Mouse (Mus musculus) embryo, embryonic 10.5 days (tissue): Measurements from ENCODE around the gene Hist1h3f.

ENCODE experiments used
- DNase-seq: peaks from one replicate; pipeline ENCODE4 v3.0.0-alpha.2; 2015; ENCODE audit warnings: low spot score

Gene Hist1h3f

DNA sequence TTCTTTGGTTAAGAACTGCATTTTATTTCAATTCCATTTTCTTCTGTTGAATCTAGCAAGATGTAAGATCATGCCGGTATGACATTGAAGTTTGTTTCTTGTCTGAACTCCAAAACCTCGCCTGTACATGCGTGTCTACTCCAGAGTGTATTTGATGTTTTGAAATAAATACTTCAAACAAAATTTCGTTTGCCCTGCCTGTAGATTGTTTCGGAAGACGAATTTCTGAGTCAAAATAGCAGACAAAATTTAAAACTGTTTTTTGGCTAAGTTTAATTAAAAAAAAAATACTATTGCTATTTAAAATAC lies 25.6 kb upstream of the Hist1h3f start:
- no peak for DNase-seq

DNA sequence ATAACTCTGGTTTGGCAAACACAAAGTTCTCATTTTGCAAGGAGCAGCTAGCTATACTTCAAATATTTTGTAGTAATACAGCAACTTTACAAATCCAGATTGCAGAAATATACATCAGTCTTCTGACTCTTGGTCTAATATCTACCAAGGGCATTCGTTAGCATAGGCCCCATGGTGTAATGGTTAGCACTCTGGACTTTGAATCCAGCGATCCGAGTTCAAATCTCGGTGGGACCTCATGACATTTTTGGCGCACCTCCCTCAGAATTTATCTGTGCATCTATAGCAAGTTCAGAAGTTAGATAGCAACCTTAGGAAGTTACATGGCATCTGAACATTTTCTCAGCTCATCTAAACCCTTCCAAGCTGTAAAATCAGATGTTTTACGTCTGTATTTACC lies 25.0 kb upstream of the Hist1h3f start:
- peak; percentile 95 for DNase-seq

DNA sequence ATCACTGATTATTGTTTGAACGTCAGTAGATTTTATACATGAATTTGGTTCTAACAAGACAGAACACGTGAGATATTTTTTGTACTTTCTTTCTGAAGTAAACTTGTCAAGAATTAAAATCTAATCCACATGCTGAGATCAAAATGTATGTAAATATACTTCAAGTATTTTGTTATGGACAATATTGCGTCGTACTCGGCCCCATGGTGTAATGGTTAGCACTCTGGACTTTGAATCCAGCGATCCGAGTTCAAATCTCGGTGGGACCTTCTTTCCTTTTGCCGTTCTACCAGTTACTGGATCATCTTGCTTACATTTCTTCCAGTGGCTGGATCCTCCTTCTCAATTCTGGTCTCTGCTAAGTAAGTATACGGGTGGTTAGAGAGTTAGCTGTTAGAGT lies 24.4 kb upstream of the Hist1h3f start:
- peak; percentile 96 for DNase-seq

DNA sequence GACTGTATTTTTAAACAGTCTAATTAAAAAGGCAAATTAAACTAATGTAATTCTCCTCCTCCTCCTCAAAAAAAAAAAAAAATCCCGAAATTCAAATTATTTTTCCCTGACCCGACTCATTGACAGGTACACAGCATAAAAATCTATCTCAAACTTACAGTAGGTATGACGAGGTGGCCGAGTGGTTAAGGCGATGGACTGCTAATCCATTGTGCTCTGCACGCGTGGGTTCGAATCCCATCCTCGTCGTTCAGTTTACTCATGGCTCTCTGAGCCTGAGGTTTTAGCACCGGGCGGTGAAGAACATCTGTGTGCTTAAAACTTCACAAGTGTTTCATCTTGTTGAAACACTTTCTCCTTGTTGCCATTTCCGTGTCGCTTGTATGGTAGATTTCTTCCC lies 22.1 kb upstream of the Hist1h3f start:
- peak; percentile 92 for DNase-seq

DNA sequence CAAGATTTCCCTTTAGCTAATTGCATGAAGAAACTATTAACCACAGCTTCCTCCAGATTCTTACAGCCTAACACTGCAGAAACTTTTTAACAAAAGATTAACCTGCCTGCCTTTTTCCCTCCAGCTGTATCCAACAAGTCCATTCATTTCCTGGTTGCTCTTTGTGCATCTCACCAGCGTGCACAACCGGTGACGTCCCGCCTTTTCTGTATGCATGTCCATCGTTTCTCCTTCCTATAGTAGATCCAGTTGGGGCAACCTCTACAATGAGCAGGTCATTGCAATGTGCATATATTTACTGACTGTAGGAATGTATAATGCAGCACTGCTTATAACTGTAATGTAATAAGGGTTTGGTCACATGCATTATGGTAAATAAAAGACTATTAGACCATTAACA lies 19.9 kb upstream of the Hist1h3f start:
- no peak for DNase-seq

DNA sequence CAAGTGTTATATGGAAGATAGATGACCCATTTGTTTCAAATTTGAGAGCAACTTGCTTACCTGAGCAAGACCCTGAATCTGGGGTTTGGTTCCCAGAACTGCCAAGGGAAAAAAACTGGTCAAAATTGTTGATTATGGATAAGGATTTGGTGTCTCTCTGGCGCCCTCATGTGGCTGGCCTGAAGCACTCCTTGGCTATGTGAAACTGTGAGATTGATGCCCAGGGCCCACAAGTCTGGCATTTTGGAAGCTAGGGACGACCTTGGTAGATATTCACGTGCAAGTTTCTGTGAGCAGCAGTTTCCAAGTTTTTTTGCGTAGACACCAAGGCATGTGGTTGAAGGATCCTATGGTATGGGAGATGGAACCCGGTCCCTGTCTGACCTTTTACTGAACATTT lies 19.2 kb upstream of the Hist1h3f start:
- DNase-seq, result peak; percentile 92

DNA sequence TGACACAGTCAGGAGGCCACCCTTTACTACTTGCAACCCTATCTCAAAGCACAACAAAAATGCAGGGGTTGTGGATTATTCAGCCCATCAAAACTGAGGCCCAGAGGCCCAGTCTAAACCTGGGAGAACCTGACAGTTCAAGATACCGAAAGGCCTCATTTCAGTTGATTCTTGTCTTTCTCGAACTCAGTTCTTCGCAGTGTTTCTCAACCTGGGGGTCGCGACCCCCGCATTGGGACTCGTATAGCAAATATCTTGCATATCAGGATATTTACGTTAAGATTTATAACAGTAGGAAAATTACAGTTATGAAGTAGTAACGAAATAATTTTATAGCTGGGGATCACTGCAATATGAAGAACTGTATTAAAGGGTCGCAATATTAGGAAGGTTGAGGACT lies 18.0 kb upstream of the Hist1h3f start:
- peak; percentile 81 for DNase-seq

DNA sequence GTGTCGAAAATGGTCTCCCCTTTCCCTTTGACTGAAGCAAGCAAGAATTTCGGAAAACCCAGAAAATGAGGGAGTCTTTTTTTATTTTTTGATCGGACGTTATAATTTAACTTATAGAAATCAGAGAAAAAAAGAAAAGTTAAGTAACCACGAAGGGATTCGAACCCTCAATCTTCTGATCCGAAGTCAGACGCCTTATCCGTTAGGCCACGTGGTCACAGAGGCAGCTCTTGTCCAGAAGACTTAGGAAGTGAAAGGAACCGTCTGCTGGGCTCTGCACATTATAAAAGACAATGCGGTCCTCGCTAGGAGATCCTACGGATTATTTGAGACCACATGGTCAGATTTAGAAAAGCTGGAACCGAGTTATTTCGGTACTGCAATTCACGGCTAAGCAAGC lies 17.5 kb upstream of the Hist1h3f start:
- DNase-seq, result peak; percentile 98

DNA sequence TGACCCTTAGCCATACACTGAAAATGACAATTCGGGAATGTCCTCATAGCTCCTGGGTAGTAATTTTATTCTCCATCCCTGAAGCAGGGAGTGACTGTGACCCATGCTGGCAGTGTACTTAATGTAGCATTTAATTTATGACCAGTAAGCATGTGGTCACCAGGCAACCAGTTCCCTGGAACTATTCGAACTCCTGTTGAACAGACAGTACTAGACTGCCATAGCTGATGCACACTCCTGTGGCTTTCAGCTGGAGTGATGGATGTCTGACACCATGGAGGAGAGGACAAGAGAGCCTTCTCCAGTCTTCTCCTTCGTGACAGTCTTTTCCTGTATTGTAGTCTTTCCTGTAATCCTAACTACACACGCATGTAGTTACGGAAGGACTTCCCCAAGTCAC lies 14.8 kb upstream of the Hist1h3f start:
- DNase-seq, result peak; percentile 60

DNA sequence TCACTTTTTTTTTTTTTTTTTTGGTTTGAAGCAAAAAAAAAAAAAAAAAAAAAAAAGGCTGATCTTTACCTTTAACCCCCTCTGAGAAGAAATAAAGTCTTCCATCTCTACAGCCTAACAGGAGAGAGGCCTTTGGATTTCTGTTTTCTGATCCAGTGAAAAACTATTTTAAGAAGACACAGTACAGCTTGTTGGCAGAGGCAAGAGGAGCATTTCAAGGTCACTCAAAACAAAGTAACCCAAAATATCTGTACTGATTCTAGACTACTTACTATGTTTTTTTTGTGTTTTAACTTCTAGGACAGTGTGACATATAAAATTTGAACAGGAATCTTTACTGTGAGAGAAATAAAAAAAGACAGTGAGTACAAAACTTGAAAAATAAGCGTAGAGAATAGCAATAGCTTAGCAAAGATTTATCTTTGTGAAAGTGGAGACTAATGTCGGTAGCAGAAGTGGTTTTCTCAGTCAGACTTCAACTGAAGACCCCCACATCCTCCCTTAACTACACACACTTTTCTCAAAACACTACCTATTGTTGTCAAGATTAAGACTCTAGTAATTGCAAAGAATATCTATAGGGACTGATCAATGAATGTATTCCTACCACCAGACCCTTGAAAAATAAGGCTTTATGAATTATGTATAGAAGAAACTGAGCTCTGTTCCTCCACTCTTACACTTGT lies 14.2 kb upstream of the Hist1h3f start:
- peak; percentile 22 for DNase-seq

DNA sequence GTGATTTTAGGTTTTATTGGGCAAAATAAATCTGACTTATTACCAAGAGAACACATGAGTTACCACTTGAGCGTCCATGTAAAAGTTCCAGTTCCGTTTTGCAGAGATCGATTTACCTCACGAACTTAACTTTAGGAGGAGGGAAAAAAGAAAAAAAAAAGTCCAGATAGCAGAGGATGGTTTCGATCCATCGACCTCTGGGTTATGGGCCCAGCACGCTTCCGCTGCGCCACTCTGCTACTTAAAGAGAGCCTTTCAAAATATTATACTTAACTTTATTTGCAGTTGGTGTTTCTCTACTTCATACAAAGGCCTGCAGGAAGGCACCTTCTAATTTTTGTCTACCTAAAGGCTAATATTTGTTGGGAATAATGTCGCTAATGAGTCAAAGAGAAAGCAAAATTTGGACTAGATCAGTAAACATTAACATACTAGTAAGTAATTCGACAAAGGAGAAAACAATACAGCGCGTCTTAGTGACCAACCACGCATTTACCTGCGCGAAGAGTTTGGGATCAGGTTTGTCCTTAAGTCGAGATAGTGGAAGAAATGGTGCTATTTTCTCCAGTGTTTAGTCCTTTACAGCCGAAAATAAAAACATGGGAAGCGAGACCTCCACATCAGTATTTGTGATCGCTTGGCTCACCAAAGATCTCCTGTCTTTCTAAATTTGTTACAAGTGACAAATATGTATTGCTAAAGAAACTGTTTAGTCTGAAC lies 13.5 kb upstream of the Hist1h3f start:
- DNase-seq, result peak; percentile 83

DNA sequence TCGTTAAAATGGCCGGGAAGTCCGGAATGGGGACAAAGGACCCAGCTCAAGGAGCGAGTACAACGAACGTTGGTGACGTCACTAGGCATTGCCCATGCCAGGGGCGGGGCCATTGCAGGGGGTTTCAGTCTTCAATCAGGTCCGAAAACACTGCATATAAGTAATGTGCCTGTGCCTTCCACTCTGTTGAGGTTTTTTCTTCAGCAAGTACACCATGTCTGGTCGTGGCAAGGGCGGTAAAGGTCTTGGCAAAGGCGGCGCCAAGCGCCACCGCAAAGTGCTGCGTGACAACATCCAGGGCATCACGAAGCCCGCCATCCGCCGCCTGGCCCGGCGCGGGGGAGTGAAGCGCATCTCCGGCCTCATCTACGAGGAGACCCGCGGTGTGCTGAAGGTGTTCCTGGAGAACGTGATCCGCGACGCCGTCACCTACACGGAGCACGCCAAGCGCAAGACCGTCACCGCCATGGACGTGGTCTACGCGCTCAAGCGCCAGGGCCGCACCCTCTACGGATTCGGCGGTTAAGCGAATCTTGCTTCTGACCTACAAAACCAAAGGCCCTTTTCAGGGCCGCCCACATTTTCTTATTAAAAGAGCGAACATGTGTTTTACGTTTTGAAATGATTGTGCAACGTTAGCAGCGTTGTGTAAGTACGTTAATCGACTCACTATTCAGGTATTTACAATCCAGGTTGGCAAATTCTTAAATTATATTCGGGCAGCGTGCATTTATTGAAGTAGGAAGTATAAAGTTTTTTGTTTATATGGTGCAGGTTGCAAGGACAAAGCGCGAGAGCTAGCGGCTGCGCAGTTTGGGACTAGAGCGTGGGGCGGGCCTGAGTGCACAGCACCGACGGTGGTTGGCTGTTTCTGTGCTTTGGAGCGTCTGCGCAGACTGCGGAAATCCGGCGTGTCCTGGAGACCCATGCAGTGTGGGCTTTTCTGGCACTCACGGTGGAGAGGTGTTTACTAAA lies 12.7 kb upstream of the Hist1h3f start, which contains the start of gene Hist1h4h:
TSS of gene Hist1h4h (plus strand) at position 150 of the 975 bp plus-strand sequence.
- DNase-seq, result peak; percentile 99

DNA sequence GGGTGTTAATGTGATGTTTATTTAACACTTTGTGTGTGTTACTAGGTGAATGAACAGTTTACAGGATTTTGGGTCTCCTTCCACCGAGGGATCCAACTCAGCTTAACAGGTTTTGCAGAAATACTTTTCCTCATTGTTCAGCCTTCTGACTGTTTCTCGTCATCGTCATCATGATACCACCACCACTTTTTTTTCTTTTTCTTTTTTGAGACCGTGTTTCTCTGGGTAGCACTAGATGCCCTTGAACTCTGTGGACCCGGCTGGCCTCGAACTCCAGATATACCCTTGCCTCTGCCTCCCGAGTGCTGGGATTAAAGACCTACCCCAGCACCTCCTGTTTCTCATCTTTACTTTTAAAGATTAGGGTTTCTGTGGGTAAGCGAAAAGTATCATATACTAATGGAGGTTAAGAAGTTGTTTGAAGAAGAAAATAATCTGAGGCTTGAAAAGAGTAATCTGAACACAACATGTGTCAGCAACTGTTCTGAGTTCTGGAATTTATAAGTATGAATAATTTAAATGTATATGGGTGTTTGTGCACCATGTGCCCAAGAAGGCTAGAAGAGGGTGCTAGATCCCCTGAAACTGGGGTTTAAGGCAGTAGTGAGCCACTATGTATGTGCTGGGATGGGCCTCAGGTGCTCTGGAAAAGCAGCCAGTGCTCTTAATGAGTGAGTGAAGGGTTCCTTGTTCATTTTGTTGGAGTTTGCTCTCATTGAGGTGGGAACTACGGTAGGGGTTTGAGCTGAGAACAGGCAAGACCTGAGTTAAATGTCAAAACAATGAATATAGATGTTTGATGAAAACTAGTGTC lies 11.4 kb upstream of the Hist1h3f start:
- DNase-seq, result peak; percentile 66

DNA sequence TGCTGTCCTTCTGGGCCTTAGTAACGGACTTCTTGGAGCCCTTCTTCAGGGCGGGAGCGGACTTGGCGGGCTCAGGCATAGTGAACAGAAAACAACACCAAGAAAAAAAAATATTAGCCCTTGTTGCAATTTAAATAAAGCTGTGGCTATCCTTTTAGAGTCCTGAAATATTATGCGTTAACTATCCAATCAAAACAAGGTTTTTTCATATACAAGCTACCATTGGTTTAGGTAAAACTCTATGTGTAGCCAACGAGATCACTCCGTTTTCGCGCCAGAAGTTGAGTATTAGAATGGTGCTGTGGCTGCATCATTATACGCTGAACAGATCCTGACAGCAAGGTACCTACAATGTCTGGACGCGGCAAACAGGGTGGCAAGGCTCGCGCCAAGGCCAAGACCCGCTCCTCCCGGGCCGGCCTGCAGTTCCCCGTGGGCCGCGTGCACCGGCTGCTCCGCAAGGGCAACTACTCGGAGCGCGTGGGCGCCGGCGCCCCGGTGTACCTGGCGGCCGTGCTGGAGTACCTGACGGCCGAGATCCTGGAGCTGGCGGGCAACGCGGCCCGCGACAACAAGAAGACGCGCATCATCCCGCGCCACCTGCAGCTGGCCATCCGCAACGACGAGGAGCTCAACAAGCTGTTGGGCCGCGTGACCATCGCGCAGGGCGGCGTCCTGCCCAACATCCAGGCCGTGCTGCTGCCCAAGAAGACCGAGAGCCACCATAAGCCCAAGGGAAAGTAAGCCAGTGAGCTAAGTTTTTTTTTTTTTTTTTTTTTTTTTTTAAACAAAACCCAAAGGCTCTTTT lies 10.1 kb upstream of the Hist1h3f start, which contains the start of gene Hist1h2af:
TSS of gene Hist1h2af (plus strand) at position 347 of the 808 bp plus-strand sequence.
- DNase-seq, result peak; percentile 95

DNA sequence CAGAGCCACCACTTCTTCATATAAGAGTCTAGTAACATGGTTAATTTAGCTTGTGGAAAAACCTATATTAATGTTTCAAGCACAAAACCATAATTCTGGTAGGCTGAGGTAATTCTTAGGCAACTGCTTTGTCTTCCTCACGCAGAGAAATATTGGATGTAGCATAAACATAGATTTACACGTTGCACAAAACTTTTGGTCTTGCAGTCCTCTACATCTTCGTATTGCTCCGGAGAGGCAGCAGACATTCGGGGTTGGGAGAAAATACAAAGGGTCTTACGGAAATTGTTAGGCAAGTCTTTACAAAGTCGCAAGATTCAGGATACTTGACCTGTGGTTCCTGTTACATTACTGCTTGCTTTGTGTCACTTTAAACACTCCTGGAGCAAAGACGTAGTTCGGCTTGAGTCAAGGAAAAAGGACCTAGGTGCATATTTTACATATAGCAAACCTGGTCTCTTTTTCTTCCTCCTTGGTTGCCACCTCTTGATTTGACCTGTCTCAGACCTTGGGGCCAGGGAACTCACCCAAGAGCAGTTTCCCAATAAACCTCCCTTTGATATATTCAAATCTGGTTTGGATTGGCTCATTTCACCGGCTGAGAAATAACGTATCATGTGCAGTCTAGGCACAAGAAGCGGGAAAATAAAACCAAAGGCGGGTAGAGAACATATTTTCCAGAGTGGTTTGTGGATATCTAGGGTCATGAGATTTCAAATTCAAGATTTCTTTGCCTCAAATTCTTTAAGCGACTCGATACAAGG lies 9.3 kb upstream of the Hist1h3f start:
- DNase-seq, result no peak

DNA sequence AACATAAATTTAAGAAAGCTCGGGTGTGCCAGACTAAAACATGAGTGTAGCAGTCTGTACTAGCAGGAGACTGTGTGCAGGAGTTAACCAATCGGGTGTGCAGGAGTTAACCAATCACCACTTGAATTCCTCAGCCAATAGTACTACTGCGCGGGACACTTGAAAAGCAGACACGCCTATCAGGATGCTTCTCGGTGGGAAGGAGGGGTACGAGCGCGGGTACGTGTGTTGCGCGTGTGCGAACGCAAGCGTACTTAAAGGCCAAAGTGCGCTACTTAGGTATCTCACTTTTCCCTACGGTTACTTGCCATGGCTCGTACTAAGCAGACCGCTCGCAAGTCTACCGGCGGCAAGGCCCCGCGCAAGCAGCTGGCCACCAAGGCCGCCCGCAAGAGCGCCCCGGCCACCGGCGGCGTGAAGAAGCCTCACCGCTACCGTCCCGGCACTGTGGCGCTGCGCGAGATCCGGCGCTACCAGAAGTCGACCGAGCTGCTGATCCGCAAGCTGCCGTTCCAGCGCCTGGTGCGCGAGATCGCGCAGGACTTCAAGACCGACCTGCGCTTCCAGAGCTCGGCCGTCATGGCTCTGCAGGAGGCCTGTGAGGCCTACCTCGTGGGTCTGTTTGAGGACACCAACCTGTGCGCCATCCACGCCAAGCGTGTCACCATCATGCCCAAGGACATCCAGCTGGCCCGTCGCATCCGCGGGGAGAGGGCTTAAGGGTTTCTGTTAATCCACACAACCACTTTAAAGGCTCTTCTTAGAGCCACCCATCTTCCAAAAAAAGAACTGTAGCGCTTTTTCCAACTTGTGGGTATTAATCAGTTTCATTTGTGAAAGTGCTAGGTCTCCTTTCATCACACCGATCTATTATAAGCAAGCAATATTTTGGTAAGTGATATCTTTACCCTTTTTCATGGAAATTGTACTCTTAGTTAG lies 8.4 kb upstream of the Hist1h3f start, which contains the start of gene Hist1h3g:
TSS of gene Hist1h3g (plus strand) at position 286 of the 939 bp plus-strand sequence.
- DNase-seq, result peak; percentile 98

DNA sequence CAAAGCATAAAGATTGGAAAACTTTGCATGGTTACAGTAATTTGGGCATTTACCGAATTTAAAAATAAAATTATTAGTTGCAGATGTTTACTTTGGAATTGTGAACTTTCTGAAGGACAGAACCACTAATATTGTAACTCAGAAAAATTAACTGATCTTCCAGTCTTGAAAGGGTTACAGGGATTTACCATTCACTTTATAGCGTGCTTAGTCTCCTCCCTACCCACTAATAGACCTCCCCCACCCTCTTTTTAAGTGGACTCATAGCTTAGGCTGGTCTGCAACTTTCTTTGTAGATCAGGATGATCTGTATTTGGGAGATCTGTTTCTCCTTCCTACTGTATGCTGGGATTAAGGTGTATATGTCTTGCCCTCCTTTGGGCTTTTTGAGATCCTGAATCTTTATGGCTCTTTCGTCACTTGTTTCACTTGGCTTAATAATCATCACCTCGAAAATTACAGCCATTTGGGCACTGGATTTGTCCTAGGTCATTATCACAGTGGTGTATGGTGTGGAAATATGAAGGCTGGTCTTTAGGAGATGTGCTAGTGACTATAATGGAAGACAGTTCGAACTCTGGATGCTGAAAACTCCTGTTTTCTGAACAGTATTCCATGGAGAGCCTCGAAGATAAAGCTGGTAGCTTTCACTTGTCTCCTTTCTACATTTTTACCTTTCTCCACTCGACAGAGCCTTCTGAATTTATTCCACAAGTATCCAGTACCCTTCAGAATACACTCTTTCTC lies 7.6 kb upstream of the Hist1h3f start:
- peak; percentile 72 for DNase-seq
